Mouse (Mus musculus) hindbrain, embryonic 10.5 days (tissue): ENCODE measurements around the gene Oas2. TPM values are rescaled to one million over a fixed set of nuclear protein-coding genes. Genes with fewer than 3 reads are reported as not detected.

Experiments used
- DNase-seq: peaks from one replicate; pipeline ENCODE4 v3.0.0-alpha.2; 2017; ENCODE audit warnings: low spot score
- H3K27ac ChIP-seq: fragments of 300-500 bp; sonication (generic); 2 replicates; pipeline ENCODE4 v1.5.1; 2016; ENCODE audit warnings: mild to moderate bottlenecking, moderate library complexity
- H3K27me3 ChIP-seq: fragments of 300-500 bp; sonication (generic); 2 replicates; pipeline ENCODE4 v1.6.1; 2016; ENCODE audit warnings: mild to moderate bottlenecking; ENCODE audit not compliant: poor library complexity, insufficient read depth, severe bottlenecking
- H3K36me3 ChIP-seq: fragments of 300-500 bp; sonication (generic); 2 replicates; pipeline ENCODE4 v1.6.1; 2016; ENCODE audit warnings: mild to moderate bottlenecking, moderate library complexity
- H3K4me1 ChIP-seq: fragments of 300-500 bp; sonication (generic); replicated peaks from 2 replicates; pipeline ENCODE4 v1.6.1; 2016; ENCODE audit warnings: mild to moderate bottlenecking
- H3K4me3 ChIP-seq: fragments of 300-500 bp; sonication (generic); 2 replicates; pipeline ENCODE4 v1.5.1; 2016; ENCODE audit warnings: mild to moderate bottlenecking, moderate library complexity
- H3K9me3 ChIP-seq: fragments of 300-500 bp; sonication (generic); 2 replicates; pipeline ENCODE4 v1.6.1; 2016; ENCODE audit warnings: mild to moderate bottlenecking, moderate library complexity
- WGBS: fragments of 180-500 bp; shearing (Covaris S2); methylation state at CpG from one replicate; pipeline ENCODE4 v1.1.7; 2016; 5-methylcytosine and 5-hydroxymethylcytosine counted together
- polyA plus RNA-seq: library from polyadenylated mRNA; unstranded; fragments of >200 nt; fragmentation: Nextera tagmentation; extraction: Ambion mirVana; gene quantifications from 2 replicates; pipeline ENCODE4 v1.2.1, GENCODE M21; 2016

Oas2 gene
- polyA plus RNA-seq, 1 experiment from 2014 or later, result 0.10 TPM

GRCm38 (mm10) chr5:120721005-120721404, 28.6 kb downstream of the Oas2 start:
- peaks cover 17% of the 10 kb centered on the region for H3K4me1 ChIP-seq

DNA sequence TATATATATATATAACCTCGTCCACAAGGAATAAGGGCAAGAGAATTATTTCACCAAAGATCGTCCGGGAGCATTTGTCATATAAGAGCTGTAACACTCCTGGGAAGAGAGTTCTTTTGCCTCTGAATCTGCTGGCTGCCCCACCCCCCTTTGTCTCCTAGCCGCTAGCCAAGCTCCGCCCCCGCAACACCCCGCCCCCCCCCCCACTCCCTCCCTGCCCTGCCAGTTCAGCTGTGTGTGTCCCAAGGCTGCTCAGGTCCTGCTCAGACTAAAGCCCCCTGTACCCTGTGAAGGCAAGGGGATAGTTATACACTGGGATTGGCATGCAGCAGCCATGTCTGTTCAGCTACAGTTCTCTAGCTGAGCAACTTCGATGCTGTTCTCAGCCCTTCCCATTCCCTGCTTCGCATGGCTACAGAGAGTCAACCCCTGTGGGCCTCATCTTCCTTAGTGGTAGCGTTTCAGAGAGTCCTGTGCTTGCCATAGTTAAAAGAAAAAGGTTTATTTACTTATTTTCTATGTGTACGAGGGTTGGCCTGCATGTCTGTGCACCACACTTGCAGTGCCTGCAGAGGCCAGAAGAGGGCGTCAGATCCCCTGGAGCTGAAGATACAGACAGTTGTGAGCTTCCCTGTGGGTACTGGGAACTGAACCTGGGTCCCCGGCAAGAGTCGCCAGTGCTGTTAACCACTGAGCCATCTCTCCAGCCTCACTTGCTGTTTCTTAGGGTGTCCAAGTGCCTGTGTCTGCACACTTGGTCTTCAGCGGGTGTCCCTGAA, 30.9 kb downstream of the Oas2 start:
- H3K36me3 ChIP-seq, result no peaks in the 10 kb centered on the region
- whole genome bisulfite sequencing, result 54% methylated on average over 15 of the region's 15 CpGs
- H3K27ac ChIP-seq, result no peak overlapping the region
- DNase-seq, result no peak
- H3K4me3 ChIP-seq, result no peak overlapping the region
- peaks cover 19% of the 10 kb centered on the region for H3K4me1 ChIP-seq
- H3K9me3 ChIP-seq, result 0 out of 2 replicates have a peak, but pooled peaks cover 6% of the 10 kb centered on the region
- H3K27me3 ChIP-seq, result peaks cover 31% of the 10 kb centered on the region

More at GRCm38 (mm10) chr5:120721005-120721404, 28.6 kb downstream of the Oas2 start:
- DNase-seq, result no peak
- Histone ChIP-seq H3K36me3 (no peaks in the 10 kb centered on the region), H3K4me3 (no peak overlapping the region), H3K27ac (no peak overlapping the region), H3K9me3 (0 out of 2 replicates have a peak, but pooled peaks cover 6% of the 10 kb centered on the region), H3K27me3 (peaks cover 17% of the 10 kb centered on the region)
- WGBS, result 61% methylated on average over 7 of the region's 7 CpGs

GRCm38 (mm10) chr5:120717136-120717535, 32.5 kb downstream of the Oas2 start:
- Histone ChIP-seq H3K27ac (no peak overlapping the region), H3K4me1 (peaks cover 19% of the 10 kb centered on the region), H3K27me3 (peaks cover 47% of the 10 kb centered on the region), H3K4me3 (no peak overlapping the region), H3K9me3 (0 out of 2 replicates have a peak, but pooled peaks cover 6% of the 10 kb centered on the region), H3K36me3 (no peaks in the 10 kb centered on the region)
- DNase-seq, result no peak
- 84% methylated on average over 10 of the region's 10 CpGs for WGBS

GRCm38 (mm10) chr5:120714314-120714713, 35.3 kb downstream of the Oas2 start:
- WGBS, result 4% methylated on average over 16 of the region's 16 CpGs
- Histone ChIP-seq H3K4me3 (no peak overlapping the region), H3K9me3 (no peaks in the 10 kb centered on the region), H3K27ac (no peak overlapping the region), H3K4me1 (peaks cover 43% of the 10 kb centered on the region), H3K27me3 (peaks cover 76% of the 10 kb centered on the region), H3K36me3 (no peaks in the 10 kb centered on the region)
- peak; percentile 82 for DNase-seq

DNA sequence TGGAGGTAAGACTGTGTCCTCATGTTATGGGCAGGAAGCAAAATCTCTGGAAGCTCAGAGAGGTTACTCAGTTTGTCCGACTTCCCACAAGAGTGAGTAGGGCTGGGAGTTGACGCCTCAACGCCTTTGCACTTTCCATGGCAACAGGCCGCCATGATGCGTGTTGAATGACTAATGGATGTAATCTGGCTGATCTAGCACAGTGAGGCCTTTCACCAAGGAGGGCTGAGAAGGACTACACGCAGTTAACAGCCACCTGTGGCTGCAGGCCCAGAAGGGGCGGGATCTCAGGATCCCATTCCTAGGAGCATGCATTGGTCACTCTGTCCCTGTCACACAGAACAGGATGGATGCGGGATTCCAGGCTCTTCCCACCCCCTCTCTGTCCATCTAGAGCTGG, 36.9 kb downstream of the Oas2 start:
- Histone ChIP-seq H3K27ac (no peak overlapping the region), H3K4me3 (no peak overlapping the region), H3K4me1 (peaks cover 40% of the 10 kb centered on the region), H3K27me3 (peaks cover 91% of the 10 kb centered on the region), H3K36me3 (no peaks in the 10 kb centered on the region), H3K9me3 (no peaks in the 10 kb centered on the region)
- WGBS, result 75% methylated on average over 8 of the region's 8 CpGs
- DNase-seq, result no peak

GRCm38 (mm10) chr5:120711827-120712226, 37.8 kb downstream of the Oas2 start, which contains the start of gene Dtx1:
TSS of gene Dtx1 (minus strand) at chr5:120711927.
- Histone ChIP-seq H3K27ac (peak within 1 kb of the TSS; percentile 84), H3K27me3 (peaks cover 94% of the 10 kb centered on the region), H3K4me1 (peaks cover 40% of the 10 kb centered on the region), H3K36me3 (no peaks in the 10 kb centered on the region), H3K9me3 (no peaks in the 10 kb centered on the region), H3K4me3 (peak within 1 kb of the TSS; percentile 63)
- DNase-seq, result no peak
- WGBS, result 28% methylated on average over 3 of the region's 3 CpGs

DNA sequence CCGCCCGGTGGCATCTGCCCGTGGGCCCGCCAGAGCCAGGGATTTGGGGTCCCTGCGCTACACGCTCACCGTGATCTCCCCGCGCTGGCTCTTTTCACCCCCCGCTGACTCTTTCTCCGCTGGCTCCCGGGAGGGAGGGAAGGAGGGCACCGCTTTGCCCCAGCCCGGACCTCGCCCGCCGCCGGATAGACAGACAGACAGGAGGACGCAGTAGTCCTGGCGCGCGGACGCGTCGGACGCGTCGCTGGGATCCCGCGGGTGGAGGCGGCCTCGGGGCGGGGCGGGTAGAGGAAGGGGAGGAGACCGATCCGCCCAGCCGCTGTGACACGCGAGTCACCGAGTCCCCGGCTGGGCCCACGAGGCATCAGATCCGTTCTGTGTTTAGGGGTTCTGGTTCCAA, 38.2 kb downstream of the Oas2 start:
- WGBS, result under 1% methylated on average over 43 of the region's 43 CpGs
- DNase-seq, result peak; percentile 40
- peak overlapping the region; percentile 63 for H3K4me3 ChIP-seq
- H3K4me1 ChIP-seq, result peaks cover 44% of the 10 kb centered on the region
- H3K27me3 ChIP-seq, result peaks cover 96% of the 10 kb centered on the region
- peak overlapping the region; percentile 84 for H3K27ac ChIP-seq
- no peaks in the 10 kb centered on the region for H3K36me3 ChIP-seq
- no peaks in the 10 kb centered on the region for H3K9me3 ChIP-seq

- H3K4me3 ChIP-seq, result peak overlapping the region; percentile 63
- H3K27me3 ChIP-seq, result peaks cover 96% of the 10 kb centered on the region
- DNase-seq, result no peak
- peaks cover 50% of the 10 kb centered on the region for H3K4me1 ChIP-seq
- 1% methylated on average over 34 of the region's 34 CpGs for WGBS
- H3K9me3 ChIP-seq, result no peaks in the 10 kb centered on the region
- H3K36me3 ChIP-seq, result no peaks in the 10 kb centered on the region
- peak overlapping the region; percentile 84 for H3K27ac ChIP-seq
These were observed 38.8 kb downstream of the Oas2 start for GRCm38 (mm10) chr5:120710826-120711248.

- 4% methylated on average over 40 of the region's 40 CpGs for WGBS
- Histone ChIP-seq H3K4me3 (peak overlapping the region; percentile 63), H3K9me3 (no peaks in the 10 kb centered on the region), H3K4me1 (peaks cover 52% of the 10 kb centered on the region), H3K27me3 (peaks cover 96% of the 10 kb centered on the region), H3K27ac (peak overlapping the region; percentile 84), H3K36me3 (no peaks in the 10 kb centered on the region)
- DNase-seq, result peak; percentile 54
These were observed 39.4 kb downstream of the Oas2 start for GRCm38 (mm10) chr5:120710161-120710825.

DNA sequence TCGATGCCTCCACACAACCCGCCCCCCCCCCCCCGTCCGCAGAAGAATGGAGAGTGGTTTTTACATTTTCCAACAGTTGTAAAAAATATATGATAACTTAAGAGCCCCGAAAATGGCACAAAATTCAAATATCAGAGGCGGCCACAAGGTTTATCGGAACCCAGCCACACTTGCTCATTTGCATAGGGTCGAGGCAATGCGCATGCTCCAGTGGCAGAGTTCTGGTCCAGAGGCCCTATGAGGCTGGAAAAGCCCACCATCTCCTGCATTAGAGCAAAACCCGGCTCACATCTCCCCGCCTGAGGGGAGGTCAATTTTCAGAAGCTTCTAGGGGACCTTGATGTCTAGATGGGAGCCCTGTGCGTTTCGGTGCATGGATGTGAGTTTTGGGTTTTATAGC, 42.7 kb downstream of the Oas2 start:
- peaks cover 96% of the 10 kb centered on the region for H3K27me3 ChIP-seq
- no peaks in the 10 kb centered on the region for H3K36me3 ChIP-seq
- H3K4me3 ChIP-seq, result peak overlapping the region; percentile 49
- no peaks in the 10 kb centered on the region for H3K9me3 ChIP-seq
- DNase-seq, result no peak
- 29% methylated on average over 13 of the region's 13 CpGs for WGBS
- H3K27ac ChIP-seq, result peak overlapping the region; percentile 84
- H3K4me1 ChIP-seq, result peaks cover 60% of the 10 kb centered on the region

- H3K9me3 ChIP-seq, result no peaks in the 10 kb centered on the region
- 2% methylated on average over 16 of the region's 16 CpGs for WGBS
- peak overlapping the region; percentile 49 for H3K4me3 ChIP-seq
- peaks cover 96% of the 10 kb centered on the region for H3K27me3 ChIP-seq
- peak overlapping the region; percentile 84 for H3K27ac ChIP-seq
- H3K4me1 ChIP-seq, result peaks cover 56% of the 10 kb centered on the region
- peak; percentile 66 for DNase-seq
- H3K36me3 ChIP-seq, result no peaks in the 10 kb centered on the region
These were observed 43.1 kb downstream of the Oas2 start for GRCm38 (mm10) chr5:120706541-120706940.

DNA sequence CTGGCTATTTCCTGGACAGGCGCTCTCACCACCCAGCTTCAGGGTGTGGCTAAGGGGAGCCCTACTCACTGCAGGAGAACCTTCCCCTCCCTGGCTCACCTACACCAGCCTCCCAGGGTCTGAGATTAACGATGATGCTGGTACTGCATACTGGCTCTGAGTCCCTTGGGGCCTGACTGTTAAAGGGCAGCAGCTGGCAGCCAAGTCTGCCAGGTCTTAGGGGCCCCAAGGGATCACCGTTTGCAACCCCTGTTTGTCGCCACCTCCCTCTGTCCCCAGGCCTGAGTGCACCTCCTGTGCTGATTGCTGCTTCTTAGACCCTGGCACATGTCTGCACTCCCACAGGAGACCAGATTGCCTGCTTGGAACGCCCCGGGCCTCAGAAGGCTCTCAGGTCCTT, 45.2 kb downstream of the Oas2 start:
- H3K27me3 ChIP-seq, result peaks cover 95% of the 10 kb centered on the region

GRCm38 (mm10) chr5:120703660-120704059, 46.0 kb downstream of the Oas2 start:
- 80% methylated on average over 3 of the region's 3 CpGs for WGBS
- Histone ChIP-seq H3K9me3 (no peaks in the 10 kb centered on the region), H3K27me3 (peaks cover 95% of the 10 kb centered on the region), H3K4me3 (no peak overlapping the region), H3K36me3 (no peaks in the 10 kb centered on the region), H3K27ac (no peak overlapping the region), H3K4me1 (peaks cover 46% of the 10 kb centered on the region)
- DNase-seq, result no peak

More for the DNA sequence above, 45.2 kb downstream of the Oas2 start:
- Histone ChIP-seq H3K36me3 (no peaks in the 10 kb centered on the region), H3K27ac (peak overlapping the region; percentile 29), H3K4me3 (no peak overlapping the region), H3K9me3 (no peaks in the 10 kb centered on the region), H3K4me1 (peaks cover 47% of the 10 kb centered on the region)
- WGBS, result 59% methylated on average over 6 of the region's 6 CpGs
- DNase-seq, result no peak
